Mouse (Mus musculus): ENCODE data around the gene Islr. TPM values are rescaled to one million over a fixed set of nuclear protein-coding genes. Genes with fewer than 3 reads are reported as not detected.

Gene Islr
- total and polyA plus RNA-seq, 3 experiments = 0.22 TPM; not detected in 2

DNA sequence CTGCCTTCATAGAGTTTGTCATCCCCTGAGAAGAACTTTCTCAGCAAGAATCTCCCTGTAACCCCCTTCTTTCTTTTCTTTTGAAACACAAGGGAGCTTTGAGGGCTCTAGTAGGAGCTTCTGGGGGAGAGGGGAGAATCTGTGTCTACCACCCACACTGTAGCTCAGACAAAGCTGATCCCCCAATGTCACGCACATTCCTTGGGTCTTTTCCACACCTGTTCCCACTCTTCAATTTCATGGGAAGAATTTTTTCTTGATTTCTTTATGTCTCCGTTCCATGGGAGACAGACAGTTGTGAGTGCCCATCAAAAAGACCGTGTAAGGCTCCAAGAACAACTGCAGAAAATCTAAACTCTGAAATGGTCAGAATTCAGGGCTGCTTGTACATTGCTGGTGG, 35.2 kb downstream of the Islr start:
- no peaks in the 10 kb centered on the region for H3K4me1 ChIP-seq (ENCODE audit: insufficient read depth, low read depth, low read length)
- H3K4me3 ChIP-seq (ENCODE audit: low read depth, low read length) = no peak overlapping the region
- H3K27me3 ChIP-seq (ENCODE audit: insufficient read depth, low read length) = 0 out of 2 replicates have a peak, but pooled peaks cover 4% of the 10 kb centered on the region
- DNase-seq (ENCODE audit: low spot score) (no peak), ATAC-seq (ENCODE audit: extremely low read depth, insufficient number of reproducible peaks, low FRiP score, poor library complexity, severe bottlenecking) (no peak)
- TF ChIP-seq CTCF (IDR thresholded peaks at IDR 0.05; ENCODE audit: low read depth, low read length) (no peak), TAL1 (conservative IDR thresholded peaks at IDR 0.05; ENCODE audit: low read depth, low read length) (no peak), GATA1 (IDR thresholded peaks at IDR 0.05; ENCODE audit: borderline replicate concordance, low read length) (no peak), POLR2AphosphoS5 (IDR thresholded peaks at IDR 0.05; ENCODE audit: insufficient replicate concordance, low read depth, low read length) (no peak), GATA2 (IDR thresholded peaks at IDR 0.05; ENCODE audit: borderline replicate concordance, low read depth, low read length) (no peak)
- no peaks in the 10 kb centered on the region for H3K9me3 ChIP-seq (replicated peaks)
- H3K36me3 ChIP-seq (replicated peaks) = no peaks in the 10 kb centered on the region

DNA sequence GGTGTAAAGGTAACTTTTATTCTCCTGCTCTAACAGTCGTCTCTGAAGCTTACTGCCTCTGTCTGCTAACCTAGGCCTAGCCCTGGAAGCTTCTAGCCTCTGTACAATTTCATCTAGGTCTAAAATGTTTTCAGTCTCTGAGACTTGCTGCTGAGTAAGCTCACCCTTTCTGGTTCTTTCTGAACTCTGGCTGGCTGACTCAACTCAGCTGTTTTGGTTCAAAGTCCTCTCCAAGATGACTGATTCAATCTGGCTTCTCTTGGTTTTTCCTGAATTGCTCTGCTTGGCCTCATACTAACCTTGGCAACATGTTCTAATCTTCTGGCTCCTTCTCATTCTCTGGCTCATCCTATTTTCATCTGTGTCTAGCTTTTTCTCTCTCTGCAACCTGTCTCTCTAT, 38.3 kb downstream of the Islr start:
- TF ChIP-seq GATA1 (IDR thresholded peaks at IDR 0.05; ENCODE audit: borderline replicate concordance, low read length) = no peak
- DNase-seq (ENCODE audit: low spot score) = no peak
- H3K27me3 ChIP-seq (ENCODE audit: insufficient read depth, low read length) = 0 out of 2 replicates have a peak, but pooled peaks cover 6% of the 10 kb centered on the region
- no peak overlapping the region for H3K4me3 ChIP-seq (ENCODE audit: low read depth, low read length)
- no peak for ATAC-seq (ENCODE audit: extremely low read depth, insufficient number of reproducible peaks, low FRiP score, poor library complexity, severe bottlenecking)
- H3K4me1 ChIP-seq (ENCODE audit: insufficient read depth, low read depth, low read length) = no peaks in the 10 kb centered on the region
- H3K36me3 ChIP-seq (replicated peaks) = no peaks in the 10 kb centered on the region
- H3K9me3 ChIP-seq (replicated peaks) = no peaks in the 10 kb centered on the region

DNA sequence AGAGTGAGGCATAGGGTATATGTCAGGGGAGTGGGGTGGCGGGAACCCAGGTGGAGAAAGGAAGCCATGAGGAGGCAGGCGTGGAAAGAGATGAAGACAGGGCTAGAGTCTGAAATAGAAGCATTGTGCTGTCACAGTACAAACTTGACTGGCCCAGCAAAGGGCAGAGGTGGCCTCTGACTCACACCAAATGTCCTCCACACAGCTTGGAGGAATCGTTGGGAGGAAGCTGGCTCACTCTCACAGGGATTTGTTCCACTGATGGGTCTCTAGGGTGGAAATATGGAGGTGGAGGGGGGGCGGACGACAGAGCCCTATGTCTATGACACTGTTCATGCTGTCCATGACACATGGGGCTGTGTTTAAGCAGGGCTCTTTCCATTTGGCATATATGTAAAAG, 41.0 kb downstream of the Islr start:
- H3K36me3 ChIP-seq (replicated peaks) = no peaks in the 10 kb centered on the region
- ATAC-seq (ENCODE audit: extremely low read depth, insufficient number of reproducible peaks, low FRiP score, poor library complexity, severe bottlenecking) (no peak), DNase-seq (ENCODE audit: low spot score) (no peak)
- no peak for TF ChIP-seq GATA1 (IDR thresholded peaks at IDR 0.05; ENCODE audit: borderline replicate concordance, low read length)
- TF ChIP-seq TAL1 (conservative IDR thresholded peaks at IDR 0.05; ENCODE audit: low read depth, low read length) = no peak
- TF ChIP-seq GATA2 (IDR thresholded peaks at IDR 0.05; ENCODE audit: borderline replicate concordance, low read depth, low read length) = no peak
- TF ChIP-seq POLR2AphosphoS5 (IDR thresholded peaks at IDR 0.05; ENCODE audit: insufficient replicate concordance, low read depth, low read length) = no peak
- TF ChIP-seq CTCF (IDR thresholded peaks at IDR 0.05; ENCODE audit: low read depth, low read length) = no peak
- no peak overlapping the region for H3K4me3 ChIP-seq (ENCODE audit: low read depth, low read length)
- H3K4me1 ChIP-seq (ENCODE audit: insufficient read depth, low read depth, low read length) = no peaks in the 10 kb centered on the region
- peaks cover 8% of the 10 kb centered on the region; the same call in 1 of the 2 replicates for H3K27me3 ChIP-seq (ENCODE audit: insufficient read depth, low read length)
- no peaks in the 10 kb centered on the region for H3K9me3 ChIP-seq (replicated peaks)

DNA sequence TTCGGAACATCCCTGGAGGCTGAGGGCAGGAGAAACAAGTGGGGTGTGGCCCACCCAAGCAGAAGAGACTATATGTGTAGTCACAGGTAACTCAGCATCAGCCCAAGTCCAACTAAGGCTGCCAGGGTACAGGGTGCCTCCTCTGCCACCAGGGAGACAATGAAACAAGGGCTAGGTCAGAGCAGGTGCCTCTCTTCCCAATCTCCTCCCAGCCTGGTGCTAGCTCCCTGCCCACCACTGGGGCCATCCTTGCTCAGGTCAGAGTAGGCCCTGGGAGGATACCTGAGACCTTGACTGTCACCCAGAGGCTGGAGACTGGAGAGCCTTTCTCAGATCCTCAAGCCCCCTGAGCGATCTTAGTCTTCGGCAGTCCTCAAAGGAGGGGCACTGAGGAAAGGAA, 41.9 kb downstream of the Islr start:
- peaks cover 13% of the 10 kb centered on the region; the same call in 1 of the 2 replicates for H3K27me3 ChIP-seq (ENCODE audit: insufficient read depth, low read length)
- H3K4me3 ChIP-seq (ENCODE audit: low read depth, low read length) = no peak overlapping the region
- TF ChIP-seq GATA1 (IDR thresholded peaks at IDR 0.05; ENCODE audit: borderline replicate concordance, low read length) (no peak), CTCF (IDR thresholded peaks at IDR 0.05; ENCODE audit: low read depth, low read length) (no peak), GATA2 (IDR thresholded peaks at IDR 0.05; ENCODE audit: borderline replicate concordance, low read depth, low read length) (no peak), TAL1 (conservative IDR thresholded peaks at IDR 0.05; ENCODE audit: low read depth, low read length) (no peak), POLR2AphosphoS5 (IDR thresholded peaks at IDR 0.05; ENCODE audit: insufficient replicate concordance, low read depth, low read length) (no peak)
- DNase-seq (ENCODE audit: low spot score) = no peak
- ATAC-seq (ENCODE audit: extremely low read depth, insufficient number of reproducible peaks, low FRiP score, poor library complexity, severe bottlenecking) = no peak
- no peaks in the 10 kb centered on the region for H3K9me3 ChIP-seq (replicated peaks)
- H3K36me3 ChIP-seq (replicated peaks) = no peaks in the 10 kb centered on the region
- H3K4me1 ChIP-seq (ENCODE audit: insufficient read depth, low read depth, low read length) = no peaks in the 10 kb centered on the region

DNA sequence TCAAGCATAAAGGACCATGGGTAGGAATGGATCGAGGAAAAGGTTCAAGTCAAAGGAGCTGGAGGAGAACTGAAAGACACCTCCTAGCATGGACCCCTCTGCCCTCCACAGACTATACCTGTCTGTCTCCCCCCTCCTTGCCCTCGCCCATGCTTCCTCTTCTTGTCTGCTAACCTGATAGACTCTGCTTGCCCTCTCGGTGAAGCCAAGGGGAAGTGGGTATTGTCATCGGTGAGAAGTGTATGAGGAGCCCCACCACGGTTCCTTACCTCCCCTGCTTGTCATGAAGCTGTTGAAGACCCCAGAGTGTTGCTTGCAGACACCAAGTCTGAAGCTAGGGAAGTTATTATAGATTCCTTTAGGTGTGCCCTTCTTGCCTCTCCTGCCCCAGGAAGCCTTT, 43.8 kb downstream of the Islr start:
- TF ChIP-seq GATA2 (IDR thresholded peaks at IDR 0.05; ENCODE audit: borderline replicate concordance, low read depth, low read length) (no peak), CTCF (IDR thresholded peaks at IDR 0.05; ENCODE audit: low read depth, low read length) (no peak)
- DNase-seq (ENCODE audit: low spot score) = no peak
- Histone ChIP-seq H3K4me3 (ENCODE audit: low read depth, low read length) (no peak overlapping the region), H3K36me3 (replicated peaks) (no peaks in the 10 kb centered on the region), H3K27me3 (ENCODE audit: insufficient read depth, low read length) (peaks cover 21% of the 10 kb centered on the region; the same call in 1 of the 2 replicates), H3K4me1 (ENCODE audit: insufficient read depth, low read depth, low read length) (no peaks in the 10 kb centered on the region), H3K9me3 (replicated peaks) (no peaks in the 10 kb centered on the region)
- ATAC-seq (ENCODE audit: extremely low read depth, insufficient number of reproducible peaks, low FRiP score, poor library complexity, severe bottlenecking) = no peak

DNA sequence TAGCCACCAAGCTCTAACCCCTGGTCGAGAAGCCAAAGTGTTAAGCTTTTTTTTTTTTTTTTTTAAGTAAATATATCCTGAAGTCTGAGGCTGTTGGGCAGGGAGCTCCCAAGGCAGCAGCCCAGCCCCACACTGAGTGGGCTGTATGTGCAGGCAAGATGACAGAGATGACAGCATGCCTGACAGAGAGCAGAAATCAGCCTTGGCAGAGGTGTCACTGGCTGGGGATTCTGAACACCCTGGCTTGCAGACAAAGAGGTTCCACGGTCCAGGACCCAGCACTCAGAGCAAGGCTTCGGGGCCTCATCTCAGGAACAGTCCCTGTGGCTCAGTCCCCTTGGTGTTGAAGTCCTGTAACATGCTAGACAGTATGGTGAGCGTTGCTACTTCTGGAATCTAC, 44.3 kb downstream of the Islr start:
- no peaks in the 10 kb centered on the region for H3K9me3 ChIP-seq (replicated peaks)
- H3K4me3 ChIP-seq (ENCODE audit: low read depth, low read length) = no peak overlapping the region
- H3K36me3 ChIP-seq (replicated peaks) = no peaks in the 10 kb centered on the region
- ATAC-seq (ENCODE audit: extremely low read depth, insufficient number of reproducible peaks, low FRiP score, poor library complexity, severe bottlenecking) (no peak), DNase-seq (ENCODE audit: low spot score) (no peak)
- H3K4me1 ChIP-seq (ENCODE audit: insufficient read depth, low read depth, low read length) = no peaks in the 10 kb centered on the region
- TF ChIP-seq TAL1 (conservative IDR thresholded peaks at IDR 0.05; ENCODE audit: low read depth, low read length) (no peak), CTCF (IDR thresholded peaks at IDR 0.05; ENCODE audit: low read depth, low read length) (no peak), GATA2 (IDR thresholded peaks at IDR 0.05; ENCODE audit: borderline replicate concordance, low read depth, low read length) (no peak), POLR2AphosphoS5 (IDR thresholded peaks at IDR 0.05; ENCODE audit: insufficient replicate concordance, low read depth, low read length) (no peak), GATA1 (IDR thresholded peaks at IDR 0.05; ENCODE audit: borderline replicate concordance, low read length) (no peak)
- peaks cover 23% of the 10 kb centered on the region; the same call in 1 of the 2 replicates for H3K27me3 ChIP-seq (ENCODE audit: insufficient read depth, low read length)
